Mouse (Mus musculus) ES-E14 (cell line): Measurements from ENCODE around the gene Cd69. TPM values are rescaled to one million over a fixed set of nuclear protein-coding genes. Genes with fewer than 3 reads are reported as not detected.

Experiments
- DNase-seq: peaks from one replicate; pipeline ENCODE4 v3.0.0-alpha.2; 2013; ENCODE audit warnings: low read depth, low spot score
- H3K27ac ChIP-seq: 2 replicates; pipeline ENCODE4 v1.5.1; 2012; ENCODE audit warnings: low read depth, mild to moderate bottlenecking, low read length, moderate library complexity, mixed read lengths; ENCODE audit not compliant: poor library complexity, insufficient read depth, severe bottlenecking
- H3K36me3 ChIP-seq: 2 replicates; pipeline ENCODE4 v1.6.1; 2012; ENCODE audit warnings: mild to moderate bottlenecking, low read length, moderate library complexity, mixed read lengths; ENCODE audit not compliant: control insufficient read depth, poor library complexity, insufficient read depth, severe bottlenecking
- H3K4me1 ChIP-seq, 2 experiments: fragments of 150-350 bp in 1 of 2; sonication (generic) in 1 of 2; 2 replicates each; pipeline ENCODE4 v1.6.1; 2012; ENCODE audit warnings: low read length in 2 of 2, mild to moderate bottlenecking in 1 of 2, mixed read lengths in 1 of 2; ENCODE audit not compliant: control insufficient read depth in 2 of 2, insufficient read depth in 2 of 2, poor library complexity in 1 of 2
- H3K4me3 ChIP-seq, 2 experiments: fragments of 150-350 bp in 1 of 2; sonication (generic) in 1 of 2; 2 replicates each; pipeline ENCODE4 v1.5.1; 2012; ENCODE audit warnings: low read length in 2 of 2, low read depth in 1 of 2, mild to moderate bottlenecking in 1 of 2, mixed read lengths in 1 of 2; ENCODE audit not compliant: insufficient read depth in 1 of 2, poor library complexity in 1 of 2, severe bottlenecking in 1 of 2
- H3K9ac ChIP-seq: 2 replicates; pipeline ENCODE4 v1.6.1; 2012; ENCODE audit warnings: low read depth, mild to moderate bottlenecking, low read length, mixed read lengths; ENCODE audit not compliant: poor library complexity, insufficient read depth, severe bottlenecking
- H3K9me3 ChIP-seq: fragments of 150-350 bp; sonication (generic); 2 replicates; pipeline ENCODE4 v1.6.1; 2012; ENCODE audit warnings: low read depth, mild to moderate bottlenecking, low read length; ENCODE audit not compliant: control insufficient read depth, insufficient read depth
- CHD2 ChIP-seq: IDR thresholded peaks from 2 replicates; pipeline ENCODE4 v1.6.1; 2014; ENCODE audit warnings: mild to moderate bottlenecking, low read depth, low read length, inconsistent platforms
- HCFC1 ChIP-seq: IDR thresholded peaks from 2 replicates; pipeline ENCODE4 v1.6.1; 2012; ENCODE audit warnings: low read length, inconsistent platforms, borderline replicate concordance; ENCODE audit not compliant: insufficient read depth
- MAFK ChIP-seq: IDR thresholded peaks from 2 replicates; pipeline ENCODE4 v1.6.1; 2014; ENCODE audit warnings: mild to moderate bottlenecking, low read depth, low read length, inconsistent platforms; ENCODE audit not compliant: insufficient read depth
- ZC3H11A ChIP-seq: IDR thresholded peaks from 2 replicates; pipeline ENCODE4 v1.6.1; 2012; ENCODE audit warnings: low read depth, mild to moderate bottlenecking, inconsistent platforms, low read length, borderline replicate concordance
- ZNF384 ChIP-seq: IDR thresholded peaks from 2 replicates; pipeline ENCODE4 v1.6.1; 2012; ENCODE audit warnings: low read depth, low read length, inconsistent platforms
- in situ Hi-C, 2 experiments: fragments of 600-800 bp; cut with MboI; formaldehyde crosslinking; loops; one replicate each; pipeline ENCODE4 v1.15.1; 2025; ENCODE audit warnings: low sequenced_read_pairs in 2 of 2, inconsistent platforms in 1 of 2; ENCODE audit not compliant: unreplicated experiment in 2 of 2
- total RNA-seq: library from RNA; depleted of rRNA; stranded (reverse); fragments of 300-350 nt; gene quantifications from 2 replicates; pipeline ENCODE4 v1.2.3, GENCODE M21; 2012

Cd69 gene
- total RNA-seq, 1 experiment, result 0.49 TPM

DNA sequence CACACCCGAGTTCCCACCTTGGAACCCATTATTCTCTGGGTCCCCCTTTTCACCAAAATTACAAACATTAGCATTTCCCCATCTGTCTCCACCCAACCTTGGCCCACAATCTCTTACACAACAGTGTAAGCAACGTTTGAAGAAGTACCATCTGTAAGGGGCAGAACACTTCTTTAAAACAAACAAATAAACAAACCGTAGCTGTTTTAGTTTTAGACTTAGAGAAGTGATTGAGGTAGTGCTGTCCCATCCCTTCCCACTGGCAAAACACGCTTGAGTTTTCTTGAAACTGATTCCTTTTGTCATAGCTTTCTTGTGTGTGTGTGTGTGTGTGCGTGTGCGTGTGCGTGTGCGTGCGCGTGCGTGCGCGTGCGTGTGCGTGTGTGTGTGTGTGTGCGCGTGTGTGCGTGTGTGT is 41.3 kb downstream of the Cd69 start:
- no peaks in the 10 kb centered on the region for H3K9me3 ChIP-seq
- TF ChIP-seq ZNF384 (no peak), MAFK (no peak), ZC3H11A (no peak), HCFC1 (no peak), CHD2 (no peak)
- peaks cover 2 to 11% of the 10 kb centered on the region in 2 experiments; a peak in 2 of 4 replicates for H3K4me1 ChIP-seq
- no peak overlapping the region for H3K4me3 ChIP-seq
- no peak for DNase-seq
- no peak overlapping the region for H3K27ac ChIP-seq
- H3K36me3 ChIP-seq, result no peaks in the 10 kb centered on the region
- in situ Hi-C loops, result no loop called here
- H3K9ac ChIP-seq, result no peak overlapping the region

DNA sequence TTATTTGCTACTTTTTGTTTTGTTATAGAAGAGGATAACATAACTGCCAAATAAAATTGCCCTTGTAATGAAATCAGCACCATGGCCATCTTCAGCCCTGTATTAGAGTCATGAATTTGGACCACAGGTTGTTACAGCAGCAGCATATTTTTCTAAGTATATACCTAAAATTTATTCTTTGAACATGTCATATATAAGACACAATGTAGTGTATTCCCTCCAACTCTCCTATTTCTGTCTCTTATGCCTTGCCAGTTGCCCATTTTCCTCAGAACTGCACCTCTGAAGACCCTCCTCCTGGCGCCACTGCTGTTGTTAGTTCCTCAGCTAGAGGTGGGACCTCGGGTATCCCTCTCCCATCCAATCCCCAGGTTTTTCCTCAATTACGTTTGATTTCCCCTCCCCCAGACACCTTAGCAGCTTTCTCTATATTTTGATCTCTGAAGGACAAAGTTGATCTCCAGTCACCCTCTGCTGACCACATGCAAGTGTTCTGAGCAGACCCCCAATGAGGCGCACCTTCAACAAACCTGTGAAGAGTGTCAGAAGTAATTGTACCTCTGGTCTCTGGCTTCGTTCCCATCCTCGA is 41.8 kb downstream of the Cd69 start:
- in situ Hi-C loops, result no loop called here
- no peak overlapping the region for H3K4me3 ChIP-seq
- H3K27ac ChIP-seq, result no peak overlapping the region
- TF ChIP-seq HCFC1 (no peak), ZNF384 (no peak), ZC3H11A (no peak), MAFK (no peak), CHD2 (no peak)
- H3K36me3 ChIP-seq, result no peaks in the 10 kb centered on the region
- H3K9me3 ChIP-seq, result no peaks in the 10 kb centered on the region
- peaks cover 2 to 11% of the 10 kb centered on the region in 2 experiments; a peak in 2 of 4 replicates for H3K4me1 ChIP-seq
- DNase-seq, result no peak
- H3K9ac ChIP-seq, result no peak overlapping the region

GRCm38 (mm10) chr6:129232842-129233205 is 42.4 kb downstream of the Cd69 start:
- no peak overlapping the region for H3K4me3 ChIP-seq
- no peak for DNase-seq
- H3K9me3 ChIP-seq, result no peaks in the 10 kb centered on the region
- in situ Hi-C loops, result no loop called here
- no peaks in the 10 kb centered on the region for H3K36me3 ChIP-seq
- TF ChIP-seq CHD2 (no peak), ZNF384 (no peak), MAFK (no peak), ZC3H11A (no peak), HCFC1 (no peak)
- no peak overlapping the region for H3K27ac ChIP-seq
- peaks cover 2 to 9% of the 10 kb centered on the region in 2 experiments; a peak in 1 of 4 replicates for H3K4me1 ChIP-seq
- no peak overlapping the region for H3K9ac ChIP-seq

GRCm38 (mm10) chr6:129232005-129232841 is 43.0 kb downstream of the Cd69 start:
- peaks cover 2 to 9% of the 10 kb centered on the region in 2 experiments; a peak in 1 of 4 replicates for H3K4me1 ChIP-seq
- no peak overlapping the region for H3K9ac ChIP-seq
- no peak for DNase-seq
- H3K9me3 ChIP-seq, result no peaks in the 10 kb centered on the region
- TF ChIP-seq MAFK (no peak), ZNF384 (no peak), HCFC1 (no peak), CHD2 (no peak), ZC3H11A (no peak)
- H3K36me3 ChIP-seq, result no peaks in the 10 kb centered on the region
- in situ Hi-C loops, result no loop called here
- no peak overlapping the region for H3K27ac ChIP-seq
- no peak overlapping the region for H3K4me3 ChIP-seq
